Mouse (Mus musculus) testis, adult 2 months (tissue): Measurements from ENCODE around the gene Scel.

ENCODE experiments used
- CTCF ChIP-seq: fragments of 200-500 bp; IDR thresholded peaks from 2 replicates; pipeline ENCODE4 v1.5.1; 2012; ENCODE audit warnings: low read depth, mild to moderate bottlenecking, inconsistent platforms, low read length, moderate library complexity; ENCODE audit not compliant: control insufficient read depth, insufficient read depth, insufficient replicate concordance
- POLR2A ChIP-seq: fragments of 200-500 bp; IDR thresholded peaks from 2 replicates; pipeline ENCODE4 v1.6.1; 2012; ENCODE audit warnings: low read depth, mild to moderate bottlenecking, inconsistent platforms, low read length, moderate library complexity; ENCODE audit not compliant: control insufficient read depth

DNA sequence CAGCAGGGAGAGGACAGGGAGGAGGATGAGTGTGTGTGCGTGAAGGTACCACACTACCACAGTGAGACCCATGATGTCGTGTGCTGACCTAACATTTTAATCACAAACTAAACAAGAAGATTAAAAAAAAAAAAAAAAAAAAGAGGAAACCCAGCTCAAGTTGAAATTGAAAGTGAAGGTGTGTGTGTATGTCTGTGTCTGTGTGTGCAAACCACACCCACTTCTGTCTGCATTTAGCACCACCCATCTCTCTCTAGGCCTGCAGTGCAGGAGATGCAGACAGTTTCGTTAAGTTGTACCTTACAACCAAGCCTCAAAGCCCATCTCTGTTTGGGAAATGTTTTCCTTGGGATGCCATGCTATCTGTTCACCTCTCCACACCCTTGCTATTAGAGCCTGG is 35.9 kb upstream of the Scel start:
- TF ChIP-seq CTCF (no peak), POLR2A (no peak)
